Mouse (Mus musculus): ENCODE measurements at regions not wholly inside any gene's neighbourhood (a gene's known extent, or its start where the extent isn't known, plus 50 kb on each side); places are given as distances from the start of the nearest gene placed in this dataset.
A peak's percentile ranks its signal among the peaks of the same experiment; 100 is the strongest.

DNA sequence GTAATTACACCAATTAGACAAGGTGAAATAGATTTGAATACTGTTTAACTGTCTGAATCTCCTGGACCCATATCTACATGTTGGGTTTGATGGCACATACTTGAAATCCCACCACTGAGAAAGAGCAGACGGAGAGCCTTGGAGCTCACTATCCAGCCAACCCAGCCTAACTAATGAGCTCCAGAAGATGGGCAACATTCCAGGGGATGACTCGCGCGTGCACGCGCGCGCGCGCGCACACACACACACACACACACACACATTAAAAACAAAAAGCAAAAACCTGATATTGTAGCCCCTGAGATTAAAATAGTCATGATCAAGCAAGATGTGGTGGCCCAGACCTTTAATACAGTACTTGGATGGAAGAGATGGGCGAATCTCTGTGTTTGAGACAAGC lies 243.3 kb upstream of the Tbl1xr1 start:
- H3K4me1 ChIP-seq (ENCODE audit: control insufficient read depth in 1 of 2, insufficient read depth in 2 of 2, low read length in 2 of 2): peaks cover 8 to 9% of the 10 kb centered on the region in 2 experiments; a peak in 3 of 4 replicates
- no peak overlapping the region for H3K4me3 ChIP-seq (ENCODE audit: control insufficient read depth in 1 of 2, insufficient read depth in 1 of 2, low read depth in 2 of 2, low read length in 2 of 2)
- peaks cover 0 to 7% of the 10 kb centered on the region in 2 experiments; a peak in 2 of 4 replicates for H3K36me3 ChIP-seq (ENCODE audit: control insufficient read depth in 1 of 2, insufficient read depth in 2 of 2, low read length in 2 of 2)
- no peak overlapping the region for H3K9ac ChIP-seq (ENCODE audit: control insufficient read depth, low read depth, low read length, poor library complexity, severe bottlenecking)
- TF ChIP-seq JUND (IDR thresholded peaks at IDR 0.05; ENCODE audit: low read depth, low read length) (no peak), E2F4 (IDR thresholded peaks at IDR 0.05; ENCODE audit: borderline replicate concordance, low read depth, low read length) (no peak), HCFC1 (IDR thresholded peaks at IDR 0.05; ENCODE audit: low read depth, low read length) (no peak), NRF1 (IDR thresholded peaks at IDR 0.05; ENCODE audit: insufficient read depth, low read depth, low read length, poor library complexity, severe bottlenecking) (no peak), CHD2 (IDR thresholded peaks at IDR 0.05; ENCODE audit: low read length) (no peak)
- peak; percentile 21 for DNase-seq (ENCODE audit: low read depth, low spot score)
- no peak overlapping the region for H3K27ac ChIP-seq (ENCODE audit: control insufficient read depth, low read depth, low read length)
- no peaks in the 10 kb centered on the region for H3K27me3 ChIP-seq (ENCODE audit: control insufficient read depth in 1 of 2, insufficient read depth in 2 of 2, low read length in 2 of 2)
- no peaks in the 10 kb centered on the region for H3K79me2 ChIP-seq (ENCODE audit: control insufficient read depth, insufficient read depth, low read length, poor library complexity)
- H3K9me3 ChIP-seq (replicated peaks; ENCODE audit: insufficient read depth, low read length): no peaks in the 10 kb centered on the region

DNA sequence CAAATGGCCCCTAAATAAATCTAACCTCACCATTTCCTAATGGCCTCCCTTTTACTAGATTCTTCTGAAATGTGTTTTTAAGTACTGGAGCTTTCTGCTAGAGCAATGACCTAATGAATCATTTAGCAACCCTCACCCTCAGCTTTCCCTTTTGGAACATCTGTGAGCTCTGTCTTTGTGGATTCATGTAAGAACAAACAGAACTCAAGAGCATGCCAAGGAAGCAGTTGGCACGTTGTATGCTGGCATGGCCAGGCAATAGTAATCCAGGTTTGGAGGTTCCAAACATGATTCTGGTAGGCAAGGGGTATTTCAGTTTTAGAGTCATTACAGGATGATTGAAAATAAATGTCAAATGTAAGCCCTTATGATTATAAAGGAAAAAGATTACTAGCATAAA lies 240.9 kb upstream of the Tbl1xr1 start:
- Histone ChIP-seq H3K9ac (ENCODE audit: control insufficient read depth, low read depth, low read length, poor library complexity, severe bottlenecking) (no peak overlapping the region), H3K36me3 (ENCODE audit: control insufficient read depth in 1 of 2, insufficient read depth in 2 of 2, low read length in 2 of 2) (peaks cover 0 to 10% of the 10 kb centered on the region in 2 experiments; a peak in 2 of 4 replicates), H3K79me2 (ENCODE audit: control insufficient read depth, insufficient read depth, low read length, poor library complexity) (no peaks in the 10 kb centered on the region), H3K9me3 (replicated peaks; ENCODE audit: insufficient read depth, low read length) (no peaks in the 10 kb centered on the region), H3K27me3 (ENCODE audit: control insufficient read depth in 1 of 2, insufficient read depth in 2 of 2, low read length in 2 of 2) (no peaks in the 10 kb centered on the region), H3K4me3 (ENCODE audit: control insufficient read depth in 1 of 2, insufficient read depth in 1 of 2, low read depth in 2 of 2, low read length in 2 of 2) (no peak overlapping the region), H3K4me1 (ENCODE audit: control insufficient read depth in 1 of 2, insufficient read depth in 2 of 2, low read length in 2 of 2) (peaks cover 13% of the 10 kb centered on the region in 2 experiments), H3K27ac (ENCODE audit: control insufficient read depth, low read depth, low read length) (no peak overlapping the region)
- no peak for DNase-seq (ENCODE audit: low read depth, low spot score)
- no peak for TF ChIP-seq NELFE (IDR thresholded peaks at IDR 0.05; ENCODE audit: low read depth, low read length)
- TF ChIP-seq TAL1 (IDR thresholded peaks at IDR 0.05; ENCODE audit: low read length): no peak
- TF ChIP-seq EP300 (IDR thresholded peaks at IDR 0.05; ENCODE audit: low read depth in 1 of 2, low read length in 2 of 2): no peak
- no peak for TF ChIP-seq POLR2AphosphoS5 (IDR thresholded peaks at IDR 0.05; ENCODE audit: borderline replicate concordance, low read depth, low read length)
- TF ChIP-seq SMC3 (IDR thresholded peaks at IDR 0.05; ENCODE audit: low read depth, low read length): no peak
- no peak for TF ChIP-seq TCF12 (IDR thresholded peaks at IDR 0.05; ENCODE audit: low read depth, low read length)
- TF ChIP-seq RCOR1 (IDR thresholded peaks at IDR 0.05; ENCODE audit: low read depth, low read length): no peak
- TF ChIP-seq MXI1 (IDR thresholded peaks at IDR 0.05; ENCODE audit: low read depth, low read length): no peak

DNA sequence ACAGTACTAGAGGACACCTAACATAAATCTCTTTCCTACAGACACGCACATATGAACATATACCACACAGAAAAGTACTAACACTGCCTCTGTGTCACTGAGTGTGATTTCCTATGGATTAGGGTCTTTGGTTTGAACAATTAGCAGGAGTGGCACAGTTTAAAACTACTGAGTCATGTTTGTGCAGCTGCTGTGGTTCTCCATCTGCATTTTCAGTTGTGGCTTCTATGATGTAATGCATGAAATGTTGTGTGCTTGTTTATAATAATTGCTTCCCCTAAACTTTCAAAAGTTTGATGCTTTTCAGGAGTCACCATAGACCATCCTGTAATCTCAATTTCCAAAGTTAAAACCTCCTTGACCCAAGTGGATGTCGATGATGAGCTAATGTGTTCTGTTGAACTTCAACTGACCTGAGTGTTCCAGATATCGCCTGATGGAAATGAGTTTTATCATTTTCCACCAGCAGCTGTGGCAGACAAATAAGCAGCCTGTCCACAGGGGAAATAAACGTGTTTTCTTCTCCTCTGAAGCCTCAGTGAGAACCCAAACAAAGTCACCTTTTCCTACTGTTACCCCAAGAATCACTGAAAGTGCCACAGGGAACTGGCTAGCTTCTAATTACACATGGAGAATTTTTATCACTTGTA lies 239.0 kb upstream of the Tbl1xr1 start:
- H3K4me1 ChIP-seq (ENCODE audit: control insufficient read depth in 1 of 2, insufficient read depth in 2 of 2, low read length in 2 of 2): peaks cover 15 to 19% of the 10 kb centered on the region in 2 experiments
- no peaks in the 10 kb centered on the region for H3K9me3 ChIP-seq (replicated peaks; ENCODE audit: insufficient read depth, low read length)
- no peaks in the 10 kb centered on the region for H3K79me2 ChIP-seq (ENCODE audit: control insufficient read depth, insufficient read depth, low read length, poor library complexity)
- peaks cover 0 to 18% of the 10 kb centered on the region in 2 experiments; a peak in 2 of 4 replicates for H3K36me3 ChIP-seq (ENCODE audit: control insufficient read depth in 1 of 2, insufficient read depth in 2 of 2, low read length in 2 of 2)
- H3K27ac ChIP-seq (ENCODE audit: control insufficient read depth, low read depth, low read length): no peak overlapping the region
- H3K9ac ChIP-seq (ENCODE audit: control insufficient read depth, low read depth, low read length, poor library complexity, severe bottlenecking): no peak overlapping the region
- H3K27me3 ChIP-seq (ENCODE audit: control insufficient read depth in 1 of 2, insufficient read depth in 2 of 2, low read length in 2 of 2): no peaks in the 10 kb centered on the region
- H3K4me3 ChIP-seq (ENCODE audit: control insufficient read depth in 1 of 2, insufficient read depth in 1 of 2, low read depth in 2 of 2, low read length in 2 of 2): no peak overlapping the region
- peak; percentile 29 for DNase-seq (ENCODE audit: low read depth, low spot score)
- no peak for TF ChIP-seq ZNF384 (IDR thresholded peaks at IDR 0.05; ENCODE audit: low read depth, low read length)
- no peak for TF ChIP-seq TBP (IDR thresholded peaks at IDR 0.05; ENCODE audit: low read depth, low read length)
- peak; percentile 16; the same call in 1 of the 2 replicates for TF ChIP-seq GATA1 (IDR thresholded peaks at IDR 0.05; ENCODE audit: low read depth, low read length)
- peak; percentile 54; the same call in 1 of the 2 replicates for TF ChIP-seq TCF12 (IDR thresholded peaks at IDR 0.05; ENCODE audit: low read depth, low read length)
- peak; percentile 67 for TF ChIP-seq ETS1 (IDR thresholded peaks at IDR 0.05; ENCODE audit: low read depth, low read length)

Measured in MEL (cell line).